Mouse (Mus musculus) adrenal gland, adult 8-10 months (tissue): ENCODE data around the gene 1700021F05Rik. TPM values are rescaled to one million over a fixed set of nuclear protein-coding genes. Genes with fewer than 3 reads are reported as not detected.

Source experiments
- DNase-seq: peaks from one replicate; pipeline ENCODE4 v3.0.0; 2022
- total RNA-seq, 4 experiments: library from RNA; stranded (reverse); gene quantifications; 2 replicates each; pipeline ENCODE4 v1.2.4; 2022

The 1700021F05Rik gene
- total RNA-seq = 10 to 100 TPM; 53.1 to 61.9 (median 54.2) TPM

GRCm38 (mm10) chr10:43540442-43541152 lies at the start of gene 1700021F05Rik:
Gene 1700021F05Rik (minus strand): TSS chr10:43540994.
- peak; percentile 92 for DNase-seq

GRCm38 (mm10) chr10:43588470-43589177 lies 47.8 kb upstream of the 1700021F05Rik start:
- DNase-seq = no peak

- DNase-seq = no peak
These were observed 43.7 kb upstream of the 1700021F05Rik start for GRCm38 (mm10) chr10:43584538-43584937.

- no peak for DNase-seq
These were observed 40.5 kb upstream of the 1700021F05Rik start for GRCm38 (mm10) chr10:43581260-43581659.

- peak; percentile 9 for DNase-seq
These were observed 39.9 kb upstream of the 1700021F05Rik start for GRCm38 (mm10) chr10:43580649-43581078.

- peak; percentile 5 for DNase-seq
These were observed 38.8 kb upstream of the 1700021F05Rik start for GRCm38 (mm10) chr10:43579381-43580261.

GRCm38 (mm10) chr10:43578754-43579380 lies 38.1 kb upstream of the 1700021F05Rik start:
- DNase-seq = peak; percentile 33

- peak; percentile 17 for DNase-seq
These were observed 37.6 kb upstream of the 1700021F05Rik start for GRCm38 (mm10) chr10:43578366-43578753.

- DNase-seq = no peak
These were observed 37.2 kb upstream of the 1700021F05Rik start, which contains the start of gene Cd24a for GRCm38 (mm10) chr10:43577997-43578331. Gene Cd24a (plus strand): TSS chr10:43578284.

- DNase-seq = peak; percentile 6
These were observed 36.7 kb upstream of the 1700021F05Rik start for GRCm38 (mm10) chr10:43577299-43577996.

GRCm38 (mm10) chr10:43574956-43575355 lies 34.2 kb upstream of the 1700021F05Rik start:
- DNase-seq = peak; percentile 37

- no peak for DNase-seq
These were observed 33.6 kb upstream of the 1700021F05Rik start for GRCm38 (mm10) chr10:43574352-43574751.

- DNase-seq = no peak
These were observed 20.5 kb upstream of the 1700021F05Rik start for GRCm38 (mm10) chr10:43561311-43561710.

- DNase-seq = no peak
These were observed 20.0 kb upstream of the 1700021F05Rik start for GRCm38 (mm10) chr10:43560765-43561164.

- DNase-seq = no peak
These were observed 18.5 kb upstream of the 1700021F05Rik start for GRCm38 (mm10) chr10:43559313-43559712.

- DNase-seq = no peak
These were observed 16.9 kb upstream of the 1700021F05Rik start for GRCm38 (mm10) chr10:43557630-43558165.

- no peak for DNase-seq
These were observed 10.6 kb upstream of the 1700021F05Rik start for GRCm38 (mm10) chr10:43551388-43551787.

GRCm38 (mm10) chr10:43550923-43551322 lies 10.1 kb upstream of the 1700021F05Rik start:
- no peak for DNase-seq

GRCm38 (mm10) chr10:43549411-43549810 lies 8.6 kb upstream of the 1700021F05Rik start:
- DNase-seq = no peak

GRCm38 (mm10) chr10:43541153-43541544 lies 355 bp upstream of the 1700021F05Rik start:
- DNase-seq = no peak

GRCm38 (mm10) chr10:43539746-43540310 lies 966 bp downstream of the 1700021F05Rik start:
- DNase-seq = no peak
